In genomic region chr14:30907814-30908265, GRCm38 (mm10) we compare ENCODE assay signal across 11 mouse cellular contexts. TPM values are rescaled to one million over a fixed set of nuclear protein-coding genes. Genes with fewer than 3 reads are reported as not detected.
DNase-seq lines count a peak whose midpoint lies in the region; ATAC-seq and TF ChIP-seq lines count a peak whose summit lies in the region.
"Had no signal": no experiment of that assay in that cellular context is flagged by ENCODE, and none has a peak within 500 bp of the region (broad histone marks: within the 10 kb centered on the region; RNA-seq: fewer than 3 reads in every experiment).

No protein-coding gene starts in this region.

- TF ChIP-seq CTCF in midbrain, postnatal 0 days (IDR thresholded peaks at IDR 0.05): no peak

- H3K9me3 ChIP-seq in liver, embryonic 13.5 days (replicated peaks): no peaks in the 10 kb centered on the region
- no peaks in the 10 kb centered on the region for H3K9me3 ChIP-seq in neural tube, embryonic 15.5 days (replicated peaks)
- no peaks in the 10 kb centered on the region for H3K9me3 ChIP-seq in midbrain, postnatal 0 days (ENCODE audit: low read length)
- H3K9me3 ChIP-seq: embryonic facial prominence, embryonic 10.5 days had no signal

- peak; percentile 49 to 56 for DNase-seq in B cell, adult 2 months
- peak; percentile 78 for DNase-seq in MEL-GATA-1-ER (ENCODE audit: extremely low read depth, low read depth)
- DNase-seq in liver, embryonic 13.5 days: no peak
- DNase-seq in midbrain, postnatal 0 days (ENCODE audit: low spot score): no peak
- DNase-seq: gastrocnemius, postnatal 10 days; kidney, postnatal 4 days had no signal

- H3K27ac ChIP-seq in liver, embryonic 13.5 days: peak overlapping the region; percentile 3; the same call in 1 of the 2 replicates
- no peak overlapping the region for H3K27ac ChIP-seq in neural tube, embryonic 15.5 days (replicated peaks)
- no peak overlapping the region for H3K27ac ChIP-seq in midbrain, postnatal 0 days (ENCODE audit: low read depth, low read length)
- H3K27ac ChIP-seq: embryonic facial prominence, embryonic 10.5 days had no signal

- H3K4me3 ChIP-seq in liver, embryonic 13.5 days (replicated peaks): no peak overlapping the region
- H3K4me3 ChIP-seq in neural tube, embryonic 15.5 days (replicated peaks): no peak overlapping the region
- no peak overlapping the region for H3K4me3 ChIP-seq in midbrain, postnatal 0 days (ENCODE audit: low read depth, low read length)
- H3K4me3 ChIP-seq: embryonic facial prominence, embryonic 10.5 days had no signal

- no peaks in the 10 kb centered on the region for H3K27me3 ChIP-seq in liver, embryonic 13.5 days
- H3K27me3 ChIP-seq in neural tube, embryonic 15.5 days (replicated peaks): no peaks in the 10 kb centered on the region
- H3K27me3 ChIP-seq in midbrain, postnatal 0 days (ENCODE audit: insufficient read depth, low read length): no peaks in the 10 kb centered on the region

- H3K4me2 ChIP-seq in liver, embryonic 13.5 days: no peak overlapping the region
- H3K4me2 ChIP-seq in neural tube, embryonic 15.5 days: no peak overlapping the region
- no peak overlapping the region for H3K4me2 ChIP-seq in midbrain, postnatal 0 days (ENCODE audit: low read depth, low read length, poor library complexity, severe bottlenecking)

- peak; percentile 63 for ATAC-seq in liver, embryonic 13.5 days (ENCODE audit: low read depth)
- peak; percentile 99 for ATAC-seq in megakaryocyte, adult 5-6 weeks (ENCODE audit: poor library complexity, severe bottlenecking)
- ATAC-seq in neural tube, embryonic 15.5 days (ENCODE audit: low FRiP score): no peak
- no peak for ATAC-seq in midbrain, postnatal 0 days (ENCODE audit: low FRiP score)
- no peak for ATAC-seq in erythroid progenitor cell, adult 5-6 weeks (replicated peaks; ENCODE audit: low FRiP score, poor library complexity, severe bottlenecking)

- H3K4me1 ChIP-seq in liver, embryonic 13.5 days (replicated peaks): peaks cover 13% of the 10 kb centered on the region
- no peaks in the 10 kb centered on the region for H3K4me1 ChIP-seq in neural tube, embryonic 15.5 days
- no peaks in the 10 kb centered on the region for H3K4me1 ChIP-seq in midbrain, postnatal 0 days (ENCODE audit: insufficient read depth, low read length)
- H3K4me1 ChIP-seq: embryonic facial prominence, embryonic 10.5 days had no signal

- WGBS in liver, embryonic 13.5 days (ENCODE audit: insufficient replicate concordance): 44% methylated on average over 3 of the region's 3 CpGs
- 86% methylated on average over 3 of the region's 3 CpGs for WGBS in neural tube, embryonic 15.5 days
- WGBS in midbrain, postnatal 0 days: 93% methylated on average over 3 of the region's 3 CpGs

- no peaks in the 10 kb centered on the region for H3K36me3 ChIP-seq in liver, embryonic 13.5 days
- H3K36me3 ChIP-seq in neural tube, embryonic 15.5 days: no peaks in the 10 kb centered on the region
- no peaks in the 10 kb centered on the region for H3K36me3 ChIP-seq in midbrain, postnatal 0 days (ENCODE audit: insufficient read depth, low read length)
- H3K36me3 ChIP-seq: embryonic facial prominence, embryonic 10.5 days had no signal

- no peak overlapping the region for H3K9ac ChIP-seq in liver, embryonic 13.5 days
- H3K9ac ChIP-seq in neural tube, embryonic 15.5 days (replicated peaks): no peak overlapping the region
- H3K9ac ChIP-seq in midbrain, postnatal 0 days (replicated peaks; ENCODE audit: low read length, poor library complexity, severe bottlenecking): no peak overlapping the region

RNA-seq across cellular contexts. Expression of gene Itih3, which starts 15.7 kb away (rescaled TPM):
- 114 and 122 TPM in 2 replicates for polyA plus RNA-seq in liver, embryonic 13.5 days (2015; fragmentation: Nextera tagmentation; extraction: Ambion mirVana)
- not detected in 2 replicates for total RNA-seq in megakaryocyte, adult 5-6 weeks (2015)
- not detected in 2 replicates for total RNA-seq in megakaryocyte, adult 5-6 weeks (2017)
- polyA plus RNA-seq in neural tube, embryonic 15.5 days (2015; fragmentation: Nextera tagmentation; extraction: Ambion mirVana): 1.6 and 1.7 TPM in 2 replicates
- 4.5 and 5.3 TPM in 2 replicates for total RNA-seq in midbrain, postnatal 0 days (2014; rRNA removed)
- polyA plus RNA-seq in midbrain, postnatal 0 days (2015; fragmentation: Nextera tagmentation; extraction: Ambion mirVana): 5.6 and 6.1 TPM in 2 replicates
- total RNA-seq in erythroid progenitor cell, adult 5-6 weeks (2015; ENCODE audit: low replicate concordance): not detected in 2 replicates
- total RNA-seq in erythroid progenitor cell, adult 5-6 weeks (2017; ENCODE audit: low replicate concordance): not detected in 2 replicates
- polyA plus RNA-seq: embryonic facial prominence, embryonic 10.5 days; hindbrain, embryonic 11.5 days had no signal

RNA-seq across cellular contexts. Expression of gene Itih4, which starts 21.6 kb away (rescaled TPM):
- polyA plus RNA-seq in liver, embryonic 13.5 days (2015; fragmentation: Nextera tagmentation; extraction: Ambion mirVana): 25.3 and 27.0 TPM in 2 replicates
- not detected in 2 replicates for total RNA-seq in megakaryocyte, adult 5-6 weeks (2015)
- not detected in 2 replicates for total RNA-seq in megakaryocyte, adult 5-6 weeks (2017)
- polyA plus RNA-seq in neural tube, embryonic 15.5 days (2015; fragmentation: Nextera tagmentation; extraction: Ambion mirVana): 0.08 and 0.18 TPM in 2 replicates
- total RNA-seq in midbrain, postnatal 0 days (2014; rRNA removed): not detected in 2 replicates
- not detected in 2 replicates for polyA plus RNA-seq in midbrain, postnatal 0 days (2015; fragmentation: Nextera tagmentation; extraction: Ambion mirVana)
- not detected in 2 replicates for total RNA-seq in erythroid progenitor cell, adult 5-6 weeks (2015; ENCODE audit: low replicate concordance)
- not detected in 2 replicates for total RNA-seq in erythroid progenitor cell, adult 5-6 weeks (2017; ENCODE audit: low replicate concordance)
- polyA plus RNA-seq: embryonic facial prominence, embryonic 10.5 days; hindbrain, embryonic 11.5 days had no signal

RNA-seq across cellular contexts. Expression of gene Mustn1, which starts 28.8 kb away (rescaled TPM):
- 0.56 and 0.60 TPM in 2 replicates for polyA plus RNA-seq in liver, embryonic 13.5 days (2015; fragmentation: Nextera tagmentation; extraction: Ambion mirVana)
- 0.91 and 1.8 TPM in 2 replicates for total RNA-seq in megakaryocyte, adult 5-6 weeks (2015)
- 0.16 TPM in 1 of 2 replicates, not detected in the other for total RNA-seq in megakaryocyte, adult 5-6 weeks (2017)
- polyA plus RNA-seq in neural tube, embryonic 15.5 days (2015; fragmentation: Nextera tagmentation; extraction: Ambion mirVana): 3.0 TPM in 2 replicates
- 0.19 and 1.0 TPM in 2 replicates for total RNA-seq in midbrain, postnatal 0 days (2014; rRNA removed)
- polyA plus RNA-seq in midbrain, postnatal 0 days (2015; fragmentation: Nextera tagmentation; extraction: Ambion mirVana): 1.0 and 2.0 TPM in 2 replicates
- total RNA-seq in erythroid progenitor cell, adult 5-6 weeks (2015; ENCODE audit: low replicate concordance): not detected in 2 replicates
- total RNA-seq in erythroid progenitor cell, adult 5-6 weeks (2017; ENCODE audit: low replicate concordance): not detected in 2 replicates

RNA-seq across cellular contexts. Expression of gene Itih1, which starts 35.2 kb away (rescaled TPM):
- 22.4 and 27.1 TPM in 2 replicates for polyA plus RNA-seq in liver, embryonic 13.5 days (2015; fragmentation: Nextera tagmentation; extraction: Ambion mirVana)
- total RNA-seq in megakaryocyte, adult 5-6 weeks (2015): not detected in 2 replicates
- not detected in 2 replicates for total RNA-seq in megakaryocyte, adult 5-6 weeks (2017)
- polyA plus RNA-seq in neural tube, embryonic 15.5 days (2015; fragmentation: Nextera tagmentation; extraction: Ambion mirVana): not detected in 2 replicates
- not detected in 2 replicates for total RNA-seq in midbrain, postnatal 0 days (2014; rRNA removed)
- polyA plus RNA-seq in midbrain, postnatal 0 days (2015; fragmentation: Nextera tagmentation; extraction: Ambion mirVana): not detected in 2 replicates
- not detected in 2 replicates for total RNA-seq in erythroid progenitor cell, adult 5-6 weeks (2015; ENCODE audit: low replicate concordance)
- total RNA-seq in erythroid progenitor cell, adult 5-6 weeks (2017; ENCODE audit: low replicate concordance): not detected in 2 replicates
- polyA plus RNA-seq: embryonic facial prominence, embryonic 10.5 days; hindbrain, embryonic 11.5 days had no signal

RNA-seq across cellular contexts. Expression of gene Nek4, which starts 43.3 kb away (rescaled TPM):
- polyA plus RNA-seq in liver, embryonic 13.5 days (2015; fragmentation: Nextera tagmentation; extraction: Ambion mirVana): 5.6 and 6.7 TPM in 2 replicates
- total RNA-seq in megakaryocyte, adult 5-6 weeks (2015): 4.3 and 4.9 TPM in 2 replicates
- 5.2 and 7.6 TPM in 2 replicates for total RNA-seq in megakaryocyte, adult 5-6 weeks (2017)
- 15.8 and 16.6 TPM in 2 replicates for polyA plus RNA-seq in neural tube, embryonic 15.5 days (2015; fragmentation: Nextera tagmentation; extraction: Ambion mirVana)
- total RNA-seq in midbrain, postnatal 0 days (2014; rRNA removed): 15.6 and 17.7 TPM in 2 replicates
- 12.8 and 13.8 TPM in 2 replicates for polyA plus RNA-seq in midbrain, postnatal 0 days (2015; fragmentation: Nextera tagmentation; extraction: Ambion mirVana)
- total RNA-seq in erythroid progenitor cell, adult 5-6 weeks (2015; ENCODE audit: low replicate concordance): 0.36 and 2.9 TPM in 2 replicates
- total RNA-seq in erythroid progenitor cell, adult 5-6 weeks (2017; ENCODE audit: low replicate concordance): 1.8 and 2.2 TPM in 2 replicates

Comparison
In these comparisons a context has a peak if more than half of its experiments do, and no peak if none do; other contexts are left out.
1. DNase-seq: peak in B cell, adult 2 months (2 of 2) and MEL-GATA-1-ER (single experiment); none in liver, embryonic 13.5 days (single experiment) and midbrain, postnatal 0 days (single experiment).
2. ATAC-seq: peak in liver, embryonic 13.5 days (single experiment) and megakaryocyte, adult 5-6 weeks (single experiment); none in neural tube, embryonic 15.5 days (single experiment), midbrain, postnatal 0 days (single experiment) and erythroid progenitor cell, adult 5-6 weeks (single experiment).